Mouse (Mus musculus): ENCODE measurements around the gene Picalm. TPM values are rescaled to one million over a fixed set of nuclear protein-coding genes. Genes with fewer than 3 reads are reported as not detected.

The Picalm gene
- total RNA-seq, 1 experiment from 2014 or later: 207 TPM

- DNase-seq: no peak
Observed at GRCm38 (mm10) chr7:90210947-90211346, 80.9 kb downstream of the Picalm start.

- no peak for DNase-seq
Observed at GRCm38 (mm10) chr7:90216511-90216910, 86.5 kb downstream of the Picalm start.

- no peak for DNase-seq
Observed at GRCm38 (mm10) chr7:90218122-90218521, 88.1 kb downstream of the Picalm start.

- no peak for DNase-seq
Observed at GRCm38 (mm10) chr7:90221487-90221886, 91.5 kb downstream of the Picalm start.

GRCm38 (mm10) chr7:90228075-90228474 lies 98.1 kb downstream of the Picalm start:
- DNase-seq: no peak

- DNase-seq: peak; percentile 28
Observed at GRCm38 (mm10) chr7:90228884-90229283, 98.9 kb downstream of the Picalm start.

GRCm38 (mm10) chr7:90231431-90231830 lies 101.4 kb downstream of the Picalm start:
- DNase-seq: no peak

- DNase-seq: no peak
Observed at GRCm38 (mm10) chr7:90233921-90234320, 103.9 kb downstream of the Picalm start.

- no peak for DNase-seq
Observed at GRCm38 (mm10) chr7:90236289-90236905, 106.4 kb downstream of the Picalm start.

GRCm38 (mm10) chr7:90243151-90243550 lies 113.1 kb downstream of the Picalm start:
- DNase-seq: no peak

- DNase-seq: no peak
Observed at GRCm38 (mm10) chr7:90243643-90244042, 113.6 kb downstream of the Picalm start.

- no peak for DNase-seq
Observed at GRCm38 (mm10) chr7:90252946-90253345, 122.9 kb downstream of the Picalm start.

GRCm38 (mm10) chr7:90258701-90259100 lies 128.7 kb downstream of the Picalm start:
- DNase-seq: no peak

GRCm38 (mm10) chr7:90259899-90260298 lies 129.9 kb downstream of the Picalm start:
- no peak for DNase-seq

- DNase-seq: no peak
Observed at GRCm38 (mm10) chr7:90261902-90262599, 132.0 kb downstream of the Picalm start.

Other genes with a start within 250 kb of the Picalm start
- gene Ccdc81, start 226.6 kb upstream of the Picalm start, total RNA-seq (2021): 0.11 TPM in 2 replicates
- gene Hikeshi, start 189.0 kb upstream of the Picalm start, total RNA-seq (2021): 46.7 and 55.2 TPM in 2 replicates
- gene Eed, start 149.2 kb upstream of the Picalm start, total RNA-seq (2021): 53.0 and 63.1 TPM in 2 replicates
- not detected in 2 replicates for gene Ccdc83, start 135.6 kb downstream of the Picalm start, total RNA-seq (2021)
- gene Sytl2, start 172.0 kb downstream of the Picalm start, total RNA-seq (2021): 5.5 and 5.6 TPM in 2 replicates

Data from adrenal gland, postnatal 14 days (tissue).